Mouse (Mus musculus) mammary gland, adult 2 months (tissue): Measurements from ENCODE around the gene Kpna4. TPM values are rescaled to one million over a fixed set of nuclear protein-coding genes. Genes with fewer than 3 reads are reported as not detected.

Source experiments
- polyA plus RNA-seq: library from polyadenylated mRNA; depleted of rRNA; stranded (reverse); fragments of >200 nt; gene quantifications from 2 replicates; pipeline ENCODE4 v1.2.3, GENCODE M21; 2012; ENCODE audit warnings: low replicate concordance; rRNA removed

Kpna4 gene
- polyA plus RNA-seq: 9.8 and 18.7 TPM in 2 replicates

DNA sequence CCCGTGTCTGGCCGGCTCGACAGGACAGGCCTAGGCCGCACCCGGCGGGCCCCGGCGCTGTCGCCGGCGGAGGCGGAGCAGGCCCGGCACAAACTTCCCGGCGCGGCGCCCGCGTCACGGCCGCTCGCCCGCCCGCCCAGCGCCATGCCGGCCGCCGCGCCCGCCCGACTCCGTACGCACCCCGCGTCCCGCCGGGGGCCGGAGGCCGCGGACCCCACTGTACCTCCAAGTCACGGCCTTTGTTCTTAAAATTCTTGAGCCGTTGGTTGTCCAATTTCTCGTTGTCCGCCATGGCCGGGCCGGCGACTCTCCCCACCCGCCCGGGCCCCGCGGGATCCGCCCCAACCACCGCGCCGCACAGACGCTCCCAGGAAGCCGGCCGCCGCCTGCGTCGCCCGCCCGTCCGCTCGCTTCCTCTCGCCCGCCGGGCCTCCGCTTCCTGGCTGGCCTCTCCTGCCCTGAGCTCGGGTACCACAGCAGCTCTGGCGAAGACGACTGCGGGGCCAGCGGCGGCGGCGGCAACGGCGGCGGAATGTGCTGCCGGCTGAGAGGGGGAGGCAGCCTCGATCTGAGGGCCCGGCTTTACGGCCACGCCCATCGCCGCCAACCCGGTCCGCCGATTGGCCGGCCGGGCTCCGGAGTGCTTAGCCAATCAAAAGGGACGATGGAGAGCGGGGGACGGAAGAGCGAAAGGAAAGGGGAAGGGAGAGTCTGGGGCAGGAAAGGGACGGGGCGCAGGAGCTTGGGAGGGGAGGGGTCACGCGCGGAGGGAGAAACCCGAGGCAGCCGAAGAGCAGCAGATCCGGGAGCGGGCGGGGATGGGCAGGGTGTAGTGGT, at the start of gene Kpna4:
TSS of gene Kpna4 (minus strand) at position 605 of the 837 bp plus-strand sequence.

DNA sequence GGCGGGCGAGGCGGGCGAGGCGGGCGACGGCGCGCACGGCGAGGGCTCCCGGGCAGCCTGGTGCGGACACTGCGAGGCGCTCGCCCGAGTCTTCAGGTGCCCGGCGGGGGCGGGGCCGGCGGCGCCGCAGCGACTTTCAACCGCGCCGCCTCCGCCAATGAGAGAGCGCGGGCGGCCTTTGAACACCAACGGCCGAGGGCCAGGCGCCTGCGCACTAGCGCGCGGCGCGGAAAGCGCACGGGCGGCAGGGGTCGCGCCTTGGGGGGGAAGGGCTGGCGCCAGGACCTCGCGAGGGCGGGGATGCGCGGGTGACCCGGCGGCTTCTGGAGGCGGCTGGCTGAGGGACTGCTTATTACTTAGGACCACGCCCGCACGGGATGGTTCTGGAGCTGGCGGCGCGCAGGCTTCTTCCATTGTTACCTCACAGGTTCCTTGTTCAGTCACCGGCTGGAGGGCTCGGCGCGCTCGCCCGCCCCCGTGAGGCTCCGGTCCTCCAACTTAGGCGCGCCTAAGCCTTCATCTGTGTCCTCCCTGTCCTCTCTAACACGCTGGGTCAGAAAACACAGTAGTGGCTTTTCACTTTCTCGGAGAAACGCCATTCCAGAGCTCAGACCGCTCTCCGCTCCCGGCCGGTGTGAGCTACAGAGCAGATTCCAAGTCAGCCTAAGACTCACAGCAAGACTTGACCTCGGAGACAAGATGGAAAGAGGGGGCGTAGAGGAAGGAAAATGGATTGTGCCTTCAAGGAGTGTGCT, 82.1 kb downstream of the Kpna4 start, which contains the start of gene Trim59:
TSS of gene Trim59 (minus strand) at position 111 of the 755 bp plus-strand sequence.

Other genes starting within 250 kb of the Kpna4 start
- gene Ift80, start 122.5 kb downstream of the Kpna4 start, polyA plus RNA-seq: 2.3 and 3.5 TPM in 2 replicates
- gene Smc4, start 122.4 kb downstream of the Kpna4 start, polyA plus RNA-seq: 2.5 and 12.6 TPM in 2 replicates
- 1.5 and 1.9 TPM in 2 replicates for gene Trim59, start 82.4 kb downstream of the Kpna4 start, polyA plus RNA-seq
- gene Arl14, start 95.3 kb upstream of the Kpna4 start, polyA plus RNA-seq: not detected in 2 replicates
- gene Ppm1l, start 189.7 kb upstream of the Kpna4 start, polyA plus RNA-seq: 1.6 and 13.0 TPM in 2 replicates